In the genomic region with DNA sequence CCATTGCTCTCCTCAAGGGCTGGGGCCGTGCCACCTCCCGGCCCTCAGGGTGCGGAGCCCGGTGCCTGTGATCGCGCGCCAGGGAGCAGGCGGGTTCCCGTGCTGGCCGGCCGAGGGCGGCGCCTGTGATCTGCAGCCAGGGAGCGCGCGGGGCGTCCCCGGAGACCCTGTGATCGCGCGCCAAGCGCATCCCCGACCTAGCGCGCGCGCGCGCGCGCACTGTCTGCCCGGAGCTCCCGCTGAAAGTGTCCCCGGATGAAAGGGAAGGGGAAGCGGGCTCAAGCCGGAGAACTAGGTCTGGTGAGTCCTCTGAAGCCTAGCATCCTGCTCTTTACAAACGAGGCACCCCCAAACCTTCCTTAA, we compare ENCODE assay signal across 8 mouse cellular contexts.
DNase-seq lines count a peak whose midpoint lies in the region; ATAC-seq and TF ChIP-seq lines count a peak whose summit lies in the region.

No protein-coding gene starts in this region.

- no peaks in the 10 kb centered on the region for H3K9me3 ChIP-seq in hindbrain, embryonic 14.5 days (ENCODE audit: control insufficient read depth, low read length)
- no peaks in the 10 kb centered on the region for H3K9me3 ChIP-seq in liver, embryonic 11.5 days (ENCODE audit: control insufficient read depth, low read length)
- no peaks in the 10 kb centered on the region for H3K9me3 ChIP-seq in neural tube, embryonic 15.5 days (replicated peaks)

- H3K4me3 ChIP-seq in embryonic fibroblast, embryonic 13.5 days (ENCODE audit: insufficient read depth, low read length) = peak overlapping the region; percentile 38
- peak overlapping the region; percentile 42 for H3K4me3 ChIP-seq in hindbrain, embryonic 14.5 days (replicated peaks; ENCODE audit: low read length)
- H3K4me3 ChIP-seq in liver, embryonic 11.5 days (ENCODE audit: low read depth, low read length) = peak overlapping the region; percentile 47
- H3K4me3 ChIP-seq in neural tube, embryonic 15.5 days (replicated peaks) = peak overlapping the region; percentile 47

- peaks cover 16% of the 10 kb centered on the region for H3K27me3 ChIP-seq in hindbrain, embryonic 14.5 days (ENCODE audit: control insufficient read depth, insufficient read depth, low read length)
- H3K27me3 ChIP-seq in liver, embryonic 11.5 days (replicated peaks; ENCODE audit: control insufficient read depth, insufficient read depth, low read length) = peaks cover 25% of the 10 kb centered on the region
- peaks cover 21% of the 10 kb centered on the region for H3K27me3 ChIP-seq in neural tube, embryonic 15.5 days (replicated peaks)

- H3K4me2 ChIP-seq in hindbrain, embryonic 14.5 days (replicated peaks) = peak overlapping the region; percentile 89
- H3K4me2 ChIP-seq in liver, embryonic 11.5 days = peak overlapping the region; percentile 80
- peak overlapping the region; percentile 90 for H3K4me2 ChIP-seq in neural tube, embryonic 15.5 days

- TF ChIP-seq POLR2A in embryonic fibroblast, embryonic 13.5 days (IDR thresholded peaks at IDR 0.05; ENCODE audit: low read depth, low read length) = no peak

- H3K4me1 ChIP-seq in embryonic fibroblast, embryonic 13.5 days (ENCODE audit: control insufficient read depth, insufficient read depth, low read length) = no peaks in the 10 kb centered on the region
- 0 out of 2 replicates have a peak, but pooled peaks cover 7% of the 10 kb centered on the region for H3K4me1 ChIP-seq in hindbrain, embryonic 14.5 days (replicated peaks; ENCODE audit: control insufficient read depth, insufficient read depth, low read length)
- H3K4me1 ChIP-seq in liver, embryonic 11.5 days (replicated peaks; ENCODE audit: control insufficient read depth, insufficient read depth, low read length) = peaks cover 3% of the 10 kb centered on the region; the same call in 1 of the 2 replicates
- peaks cover 18% of the 10 kb centered on the region for H3K4me1 ChIP-seq in neural tube, embryonic 15.5 days

- TF ChIP-seq CTCF in embryonic fibroblast, embryonic 13.5 days (IDR thresholded peaks at IDR 0.05; ENCODE audit: borderline replicate concordance, insufficient read depth, low read length) = no peak

- no peaks in the 10 kb centered on the region for H3K36me3 ChIP-seq in hindbrain, embryonic 14.5 days (replicated peaks; ENCODE audit: control insufficient read depth, insufficient read depth)
- H3K36me3 ChIP-seq in liver, embryonic 11.5 days (ENCODE audit: control insufficient read depth, insufficient read depth, low read length) = no peaks in the 10 kb centered on the region
- H3K36me3 ChIP-seq in neural tube, embryonic 15.5 days = no peaks in the 10 kb centered on the region

- WGBS in hindbrain, embryonic 14.5 days = under 1% methylated on average over 37 of the region's 37 CpGs
- under 1% methylated on average over 37 of the region's 37 CpGs for WGBS in liver, embryonic 11.5 days
- under 1% methylated on average over 37 of the region's 37 CpGs for WGBS in neural tube, embryonic 15.5 days

- peak; percentile 80 for ATAC-seq in hindbrain, embryonic 14.5 days (ENCODE audit: low FRiP score)
- ATAC-seq in liver, embryonic 11.5 days (replicated peaks; ENCODE audit: low FRiP score) = no peak
- ATAC-seq in neural tube, embryonic 15.5 days (ENCODE audit: low FRiP score) = peak; percentile 85; the same call in 1 of the 2 replicates

- H3K27ac ChIP-seq in embryonic fibroblast, embryonic 13.5 days (ENCODE audit: insufficient read depth, low read length) = no peak overlapping the region
- no peak overlapping the region for H3K27ac ChIP-seq in hindbrain, embryonic 14.5 days
- no peak overlapping the region for H3K27ac ChIP-seq in liver, embryonic 11.5 days (ENCODE audit: low read depth, low read length)
- H3K27ac ChIP-seq in neural tube, embryonic 15.5 days (replicated peaks) = no peak overlapping the region

- DNase-seq in ovary, postnatal 10 days (ENCODE audit: low spot score) = peak; percentile 2
- DNase-seq in ovary, adult 18-20 months (ENCODE audit: low spot score) = no peak
- peak; percentile 65 for DNase-seq in hindbrain, embryonic 14.5 days (ENCODE audit: low spot score)
- peak; percentile 57 for DNase-seq in liver, embryonic 11.5 days (ENCODE audit: low spot score)
- no peak for DNase-seq in cerebellum, postnatal 36 days
- no peak for DNase-seq in spleen, postnatal 4 days (ENCODE audit: low spot score in 2 of 2)

- peak overlapping the region; percentile 54; the same call in 1 of the 2 replicates for H3K9ac ChIP-seq in hindbrain, embryonic 14.5 days
- H3K9ac ChIP-seq in liver, embryonic 11.5 days (ENCODE audit: low read depth, low read length) = no peak overlapping the region
- H3K9ac ChIP-seq in neural tube, embryonic 15.5 days (replicated peaks) = peak overlapping the region; percentile 51

Comparison
In these comparisons a context has a peak if more than half of its experiments do, and no peak if none do; other contexts are left out.
1. DNase-seq: peak in ovary, postnatal 10 days (single experiment), hindbrain, embryonic 14.5 days (single experiment) and liver, embryonic 11.5 days (single experiment); none in ovary, adult 18-20 months (single experiment), cerebellum, postnatal 36 days (0 of 2) and spleen, postnatal 4 days (0 of 2).
2. Peak in every context shown above with its lines, with median percentiles within 50 percentile points of each other: H3K4me3 ChIP-seq and H3K4me2 ChIP-seq.